Mouse (Mus musculus): Measurements from ENCODE around the gene Zbtb26.

DNA sequence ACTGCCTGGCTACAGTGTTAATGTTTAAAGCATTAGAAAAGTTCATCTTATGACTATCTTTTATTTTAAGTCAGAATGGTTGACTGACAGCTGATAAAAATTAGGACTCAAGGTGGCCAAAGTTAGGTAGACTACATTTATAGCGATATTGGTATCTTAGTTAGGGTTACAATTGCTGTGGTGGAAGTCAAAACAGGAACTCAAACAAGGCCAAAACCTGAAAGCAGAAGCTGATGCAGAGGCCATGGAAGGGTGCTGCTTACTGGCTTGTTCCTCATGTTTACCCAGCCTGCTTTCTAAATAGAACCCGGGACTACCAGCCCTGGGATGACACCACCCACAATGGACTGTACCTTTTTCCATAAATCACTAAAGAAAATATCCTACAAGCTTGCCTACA is 41.2 kb upstream of the Zbtb26 start:
- TF ChIP-seq CTCF (IDR thresholded peaks at IDR 0.05; ENCODE audit: low read depth, low read length) (no peak), POLR2A (IDR thresholded peaks at IDR 0.05; ENCODE audit: borderline replicate concordance, low read depth, low read length) (no peak)
